Mouse (Mus musculus) embryonic facial prominence, embryonic 15.5 days (tissue): Measurements from ENCODE around the gene 4933415A04Rik. TPM values are rescaled to one million over a fixed set of nuclear protein-coding genes. Genes with fewer than 3 reads are reported as not detected.
A peak's percentile ranks its signal among the peaks of the same experiment; 100 is the strongest.

Experiments
- ATAC-seq: fragments of 200-750 bp; cut with Nextera tagmentation; 2 replicates; pipeline ENCODE4 v1.8.0; 2017; ENCODE audit warnings: low read depth, moderate TSS enrichment; ENCODE audit not compliant: insufficient number of reproducible peaks, low FRiP score, low TSS enrichment
- H3K27ac ChIP-seq: fragments of 300-500 bp; sonication (generic); replicated peaks from 2 replicates; pipeline ENCODE4 v1.5.1; 2015; ENCODE audit warnings: mild to moderate bottlenecking, inconsistent platforms
- H3K27me3 ChIP-seq: fragments of 300-500 bp; sonication (generic); 2 replicates; pipeline ENCODE4 v1.6.1; 2015; ENCODE audit warnings: inconsistent platforms
- H3K36me3 ChIP-seq: fragments of 300-500 bp; sonication (generic); 2 replicates; pipeline ENCODE4 v1.6.1; 2015; ENCODE audit warnings: mild to moderate bottlenecking, inconsistent platforms
- H3K4me1 ChIP-seq: fragments of 300-500 bp; sonication (generic); 2 replicates; pipeline ENCODE4 v1.6.1; 2015; ENCODE audit warnings: inconsistent platforms
- H3K4me2 ChIP-seq: fragments of 300-500 bp; sonication (generic); replicated peaks from 2 replicates; pipeline ENCODE4 v1.6.1; 2015; ENCODE audit warnings: mild to moderate bottlenecking, inconsistent platforms
- H3K4me3 ChIP-seq: fragments of 300-500 bp; sonication (generic); replicated peaks from 2 replicates; pipeline ENCODE4 v1.5.1; 2015; ENCODE audit warnings: mild to moderate bottlenecking, inconsistent platforms
- H3K9ac ChIP-seq: fragments of 300-500 bp; sonication (generic); 2 replicates; pipeline ENCODE4 v1.6.1; 2015; ENCODE audit warnings: inconsistent platforms
- H3K9me3 ChIP-seq: fragments of 300-500 bp; sonication (generic); replicated peaks from 2 replicates; pipeline ENCODE4 v1.6.1; 2016; ENCODE audit warnings: inconsistent platforms
- WGBS: fragments of 180-500 bp; shearing (Covaris S2); methylation state at CpG from one replicate; pipeline ENCODE4 v1.1.7; 2015; 5-methylcytosine and 5-hydroxymethylcytosine counted together
- polyA plus RNA-seq: library from polyadenylated mRNA; unstranded; fragments of >200 nt; fragmentation: Nextera tagmentation; extraction: Ambion mirVana; gene quantifications from 2 replicates; pipeline ENCODE4 v1.2.1, GENCODE M21; 2015

The 4933415A04Rik gene
- polyA plus RNA-seq, 1 experiment from 2014 or later, result 2.8 TPM

DNA sequence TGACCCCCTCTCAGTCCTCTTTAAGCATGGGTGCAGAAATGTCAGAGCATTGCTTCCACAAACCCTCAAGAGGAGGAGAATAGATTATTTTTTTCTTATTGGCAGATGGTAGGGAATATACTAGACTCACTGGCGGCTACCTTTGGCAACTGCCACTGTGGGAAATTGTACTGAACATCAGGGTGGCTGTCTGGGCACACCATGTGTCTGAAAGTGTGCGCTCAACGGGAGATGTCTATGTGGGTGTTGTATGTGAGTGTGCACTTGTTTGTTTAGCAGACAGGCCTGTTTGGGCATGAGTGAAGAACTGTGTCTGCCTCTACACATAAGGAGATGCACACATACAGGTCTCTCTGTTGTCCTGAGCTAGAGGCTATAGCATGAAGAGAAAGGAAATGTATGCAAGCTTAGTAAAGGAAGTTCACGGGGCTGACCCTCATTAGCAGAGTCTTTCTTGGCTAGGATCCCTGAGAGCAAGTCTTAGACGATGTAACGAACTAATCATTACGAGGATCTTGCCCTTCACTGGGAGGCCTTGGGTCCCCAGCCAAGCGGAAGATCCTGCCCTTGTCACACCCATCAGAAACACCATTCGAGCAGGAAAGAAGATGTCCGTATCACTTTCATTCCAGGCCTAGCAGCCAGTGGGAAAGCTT lies 23.3 kb downstream of the 4933415A04Rik start:
- Histone ChIP-seq H3K4me2 (no peak overlapping the region), H3K27me3 (no peaks in the 10 kb centered on the region), H3K36me3 (no peaks in the 10 kb centered on the region), H3K27ac (no peak overlapping the region), H3K9ac (no peak overlapping the region), H3K4me1 (peaks cover 8% of the 10 kb centered on the region), H3K9me3 (no peaks in the 10 kb centered on the region), H3K4me3 (no peak overlapping the region)
- WGBS, result 69% methylated on average over 10 of the region's 10 CpGs
- ATAC-seq, result no peak

- Histone ChIP-seq H3K27ac (no peak overlapping the region), H3K4me2 (no peak overlapping the region)
- 70% methylated on average over 5 of the region's 5 CpGs for whole genome bisulfite sequencing
Measured at GRCm38 (mm10) chr11:43610662-43611033, 23.8 kb downstream of the 4933415A04Rik start.

DNA sequence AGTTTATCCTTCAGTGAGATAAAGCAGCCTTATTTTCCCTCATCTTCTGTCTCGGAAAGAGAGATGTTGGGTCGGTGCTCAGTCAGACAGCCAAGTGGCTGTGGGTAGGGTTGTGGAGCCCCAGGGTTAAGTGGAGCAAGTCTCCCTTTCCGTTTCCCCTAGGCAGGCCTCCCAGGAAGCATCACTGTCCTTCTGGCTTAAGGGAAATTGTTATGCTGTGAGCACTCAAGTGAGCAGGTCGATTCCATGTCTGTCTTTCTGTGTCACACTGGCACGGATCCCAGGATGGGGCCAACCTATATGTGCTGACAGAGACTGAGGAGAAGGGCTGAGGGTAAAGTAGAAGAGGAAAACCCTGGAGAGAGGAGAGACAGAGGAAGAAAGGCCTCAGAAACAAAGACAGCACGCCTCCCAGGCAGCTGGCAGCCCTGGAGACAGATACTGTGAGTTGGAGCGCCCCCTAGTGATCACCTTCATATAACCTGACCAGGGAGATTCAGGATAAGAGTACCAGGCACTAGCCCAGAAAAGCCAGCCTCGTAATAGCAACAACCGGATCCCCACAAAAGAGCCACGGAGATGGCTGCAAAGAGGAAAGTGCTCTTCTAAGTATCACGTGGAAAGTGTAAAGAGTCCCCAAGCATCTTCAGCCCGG lies 26.1 kb downstream of the 4933415A04Rik start:
- peak; percentile 60; the same call in 1 of the 2 replicates for ATAC-seq
- WGBS, result 20% methylated on average over 12 of the region's 12 CpGs
- Histone ChIP-seq H3K9me3 (no peaks in the 10 kb centered on the region), H3K27me3 (no peaks in the 10 kb centered on the region), H3K9ac (no peak overlapping the region), H3K36me3 (no peaks in the 10 kb centered on the region), H3K4me2 (no peak overlapping the region), H3K4me1 (peaks cover 17% of the 10 kb centered on the region), H3K4me3 (no peak overlapping the region), H3K27ac (peak overlapping the region; percentile 59; the same call in 1 of the 2 replicates)

More at GRCm38 (mm10) chr11:43610662-43611033, 23.8 kb downstream of the 4933415A04Rik start:
- Histone ChIP-seq H3K9me3 (no peaks in the 10 kb centered on the region), H3K36me3 (no peaks in the 10 kb centered on the region), H3K27me3 (no peaks in the 10 kb centered on the region), H3K9ac (no peak overlapping the region), H3K4me1 (peaks cover 8% of the 10 kb centered on the region), H3K4me3 (no peak overlapping the region)
- no peak for ATAC-seq

- ATAC-seq, result no peak
- 23% methylated on average over 5 of the region's 5 CpGs for WGBS
- H3K27ac ChIP-seq, result peak overlapping the region; percentile 45
- H3K4me3 ChIP-seq, result no peak overlapping the region
- H3K9ac ChIP-seq, result no peak overlapping the region
- no peaks in the 10 kb centered on the region for H3K9me3 ChIP-seq
- no peaks in the 10 kb centered on the region for H3K27me3 ChIP-seq
- no peak overlapping the region for H3K4me2 ChIP-seq
- peaks cover 20% of the 10 kb centered on the region for H3K4me1 ChIP-seq
- no peaks in the 10 kb centered on the region for H3K36me3 ChIP-seq
Measured at GRCm38 (mm10) chr11:43617924-43618323, 31.1 kb downstream of the 4933415A04Rik start.

DNA sequence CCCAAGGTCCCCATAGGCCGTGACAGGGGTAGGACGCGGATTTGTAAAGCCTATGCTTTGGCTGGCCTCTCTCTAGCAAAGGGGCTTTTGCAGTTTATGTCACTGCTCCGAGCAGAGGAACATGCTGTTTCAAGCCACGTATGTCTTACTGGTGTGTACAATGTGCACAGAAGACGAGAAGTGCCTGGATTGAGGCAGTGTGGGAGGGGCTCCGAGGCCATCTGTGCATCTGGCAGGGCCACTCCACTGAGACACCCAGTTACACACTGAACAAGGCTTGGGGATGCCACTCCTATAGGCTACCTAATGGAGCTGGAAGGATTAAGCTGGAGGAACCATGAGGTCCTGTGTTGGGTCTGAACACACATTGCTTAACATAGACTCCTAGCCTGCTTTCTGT lies 31.6 kb downstream of the 4933415A04Rik start:
- peak overlapping the region; percentile 45 for H3K27ac ChIP-seq
- WGBS, result 56% methylated on average over 7 of the region's 7 CpGs
- H3K9me3 ChIP-seq, result no peaks in the 10 kb centered on the region
- H3K36me3 ChIP-seq, result no peaks in the 10 kb centered on the region
- peaks cover 16% of the 10 kb centered on the region for H3K4me1 ChIP-seq
- no peak for ATAC-seq
- H3K4me2 ChIP-seq, result no peak overlapping the region
- H3K4me3 ChIP-seq, result no peak overlapping the region
- no peaks in the 10 kb centered on the region for H3K27me3 ChIP-seq
- no peak overlapping the region for H3K9ac ChIP-seq

- H3K4me1 ChIP-seq, result peaks cover 22% of the 10 kb centered on the region
- H3K9ac ChIP-seq, result no peak overlapping the region
- ATAC-seq, result no peak
- WGBS, result 81% methylated on average over 5 of the region's 5 CpGs
- H3K4me2 ChIP-seq, result no peak overlapping the region
- no peaks in the 10 kb centered on the region for H3K9me3 ChIP-seq
- no peak overlapping the region for H3K27ac ChIP-seq
- H3K4me3 ChIP-seq, result no peak overlapping the region
- no peaks in the 10 kb centered on the region for H3K27me3 ChIP-seq
- H3K36me3 ChIP-seq, result no peaks in the 10 kb centered on the region
Measured at GRCm38 (mm10) chr11:43621769-43622168, 34.9 kb downstream of the 4933415A04Rik start.

DNA sequence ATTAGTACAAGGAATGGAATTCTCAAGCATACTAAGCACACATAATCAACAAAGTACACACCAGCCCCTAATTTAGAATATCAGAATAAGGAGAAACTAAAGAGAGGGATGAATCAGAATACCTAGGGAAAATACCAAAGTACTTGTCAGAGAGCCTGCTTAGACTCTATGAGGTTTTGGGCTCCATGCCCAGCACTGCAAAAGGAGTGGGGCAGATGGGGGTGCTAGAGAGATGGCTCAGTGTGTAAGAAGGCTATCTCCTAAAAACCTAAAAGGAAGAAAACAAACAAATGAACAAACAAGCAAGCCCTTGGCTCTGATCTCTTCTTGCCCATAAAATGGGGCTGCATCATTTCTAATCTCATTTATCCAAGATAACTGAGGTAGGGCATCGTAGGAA lies 37.5 kb downstream of the 4933415A04Rik start:
- WGBS, result 94% methylated on average over 1 of the region's 1 CpGs
- no peaks in the 10 kb centered on the region for H3K36me3 ChIP-seq
- ATAC-seq, result no peak

DNA sequence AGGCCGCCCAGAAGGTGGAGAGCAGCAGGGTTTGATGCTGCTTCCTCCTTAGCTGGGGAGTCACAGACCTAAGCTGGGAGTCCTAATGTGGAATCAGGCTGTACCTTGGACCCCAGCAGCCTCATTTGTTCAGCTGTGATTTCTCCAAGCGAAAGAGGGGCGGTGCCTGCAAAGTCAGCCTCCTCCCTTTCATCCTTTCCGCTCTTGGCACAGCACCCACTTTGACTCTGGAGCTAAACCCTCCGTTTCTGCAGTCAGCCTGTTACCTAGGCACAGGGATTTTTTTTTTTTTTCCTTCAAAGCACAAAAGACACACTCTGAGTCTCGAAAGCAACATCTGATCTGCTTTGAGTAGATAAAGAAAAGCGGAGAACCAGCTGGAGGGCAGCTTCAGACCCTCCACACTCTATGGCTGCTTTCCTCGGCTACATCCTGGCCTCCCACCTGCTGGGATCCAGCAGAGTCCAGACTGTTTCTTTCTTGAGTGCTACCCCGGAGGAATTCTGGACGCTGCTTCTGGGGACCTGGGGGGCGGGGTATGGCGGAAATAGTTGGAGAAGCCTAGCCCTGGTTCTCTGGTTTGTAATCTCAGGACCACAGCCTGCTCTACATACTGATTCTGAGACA lies 39.6 kb downstream of the 4933415A04Rik start:
- H3K9ac ChIP-seq, result no peak overlapping the region
- 10% methylated on average over 12 of the region's 12 CpGs for WGBS
- H3K4me3 ChIP-seq, result peak overlapping the region; percentile 8
- peaks cover 14% of the 10 kb centered on the region for H3K4me1 ChIP-seq
- H3K36me3 ChIP-seq, result no peaks in the 10 kb centered on the region
- 0 out of 2 replicates have a peak overlapping the region, but pooled peaks have one; percentile 2 for H3K27ac ChIP-seq
- peak overlapping the region; percentile 38 for H3K4me2 ChIP-seq
- H3K9me3 ChIP-seq, result no peaks in the 10 kb centered on the region
- no peaks in the 10 kb centered on the region for H3K27me3 ChIP-seq
- ATAC-seq, result no peak

More for the DNA sequence above, 37.5 kb downstream of the 4933415A04Rik start:
- no peak overlapping the region for H3K27ac ChIP-seq
- no peaks in the 10 kb centered on the region for H3K9me3 ChIP-seq
- no peak overlapping the region for H3K4me2 ChIP-seq
- no peaks in the 10 kb centered on the region for H3K27me3 ChIP-seq
- H3K9ac ChIP-seq, result no peak overlapping the region
- no peak overlapping the region for H3K4me3 ChIP-seq
- H3K4me1 ChIP-seq, result peaks cover 14% of the 10 kb centered on the region

DNA sequence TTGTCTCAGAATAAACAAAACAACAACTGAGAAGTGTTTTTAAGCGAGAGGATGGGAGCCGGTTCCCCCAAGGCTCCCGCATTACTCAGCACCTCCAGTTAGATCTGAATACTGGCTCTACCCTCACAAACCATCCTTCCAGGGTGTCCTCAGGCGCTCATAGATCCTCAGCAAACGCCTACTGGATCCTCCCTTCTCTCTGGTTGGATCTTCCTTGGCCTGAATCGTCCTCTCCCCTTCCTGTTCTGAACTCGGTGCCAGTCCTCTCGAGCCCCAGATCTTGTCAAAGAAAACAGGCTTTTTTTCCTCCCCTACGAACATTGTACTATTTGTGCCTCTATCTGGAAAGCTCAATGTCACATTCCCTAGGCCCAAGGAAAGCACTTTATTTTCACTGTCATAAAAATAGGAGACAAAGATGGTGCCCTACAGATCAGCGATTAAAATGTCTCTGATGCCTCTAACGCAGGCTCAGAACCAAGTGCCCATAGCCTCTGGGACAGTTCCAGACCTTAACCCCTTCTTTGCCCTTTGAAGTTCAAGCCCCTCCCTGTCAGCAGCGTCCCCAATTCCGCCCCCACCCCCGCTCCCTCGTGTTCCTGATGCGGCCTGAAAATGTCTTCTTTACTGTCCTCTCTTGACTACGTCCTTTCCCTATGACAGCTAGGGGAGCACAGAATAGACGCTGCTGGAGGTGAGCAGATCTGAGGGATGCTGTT lies 40.2 kb downstream of the 4933415A04Rik start:
- ATAC-seq, result no peak
- no peak overlapping the region; the same call in 1 of the 2 replicates for H3K4me3 ChIP-seq
- peaks cover 14% of the 10 kb centered on the region for H3K4me1 ChIP-seq
- no peaks in the 10 kb centered on the region for H3K27me3 ChIP-seq
- H3K4me2 ChIP-seq, result peak overlapping the region; percentile 38
- H3K36me3 ChIP-seq, result no peaks in the 10 kb centered on the region
- no peak overlapping the region for H3K9ac ChIP-seq
- WGBS, result 26% methylated on average over 18 of the region's 18 CpGs
- no peaks in the 10 kb centered on the region for H3K9me3 ChIP-seq
- 0 out of 2 replicates have a peak overlapping the region, but pooled peaks have one; percentile 2 for H3K27ac ChIP-seq

GRCm38 (mm10) chr11:43631645-43632044 lies 44.8 kb downstream of the 4933415A04Rik start:
- no peaks in the 10 kb centered on the region for H3K9me3 ChIP-seq
- no peak overlapping the region for H3K9ac ChIP-seq
- no peak overlapping the region for H3K4me3 ChIP-seq
- no peak for ATAC-seq
- H3K4me2 ChIP-seq, result no peak overlapping the region
- peaks cover 15% of the 10 kb centered on the region for H3K4me1 ChIP-seq
- no peaks in the 10 kb centered on the region for H3K36me3 ChIP-seq
- WGBS, result 81% methylated on average over 9 of the region's 9 CpGs
- no peak overlapping the region for H3K27ac ChIP-seq
- H3K27me3 ChIP-seq, result no peaks in the 10 kb centered on the region

- Histone ChIP-seq H3K4me3 (no peak overlapping the region), H3K27ac (no peak overlapping the region), H3K4me1 (peaks cover 7% of the 10 kb centered on the region), H3K9ac (no peak overlapping the region), H3K4me2 (no peak overlapping the region), H3K27me3 (no peaks in the 10 kb centered on the region), H3K9me3 (no peaks in the 10 kb centered on the region), H3K36me3 (no peaks in the 10 kb centered on the region)
- ATAC-seq, result no peak
- WGBS, result 44% methylated on average over 4 of the region's 4 CpGs
Measured at GRCm38 (mm10) chr11:43632566-43632965, 45.7 kb downstream of the 4933415A04Rik start.
